In the genomic region with DNA sequence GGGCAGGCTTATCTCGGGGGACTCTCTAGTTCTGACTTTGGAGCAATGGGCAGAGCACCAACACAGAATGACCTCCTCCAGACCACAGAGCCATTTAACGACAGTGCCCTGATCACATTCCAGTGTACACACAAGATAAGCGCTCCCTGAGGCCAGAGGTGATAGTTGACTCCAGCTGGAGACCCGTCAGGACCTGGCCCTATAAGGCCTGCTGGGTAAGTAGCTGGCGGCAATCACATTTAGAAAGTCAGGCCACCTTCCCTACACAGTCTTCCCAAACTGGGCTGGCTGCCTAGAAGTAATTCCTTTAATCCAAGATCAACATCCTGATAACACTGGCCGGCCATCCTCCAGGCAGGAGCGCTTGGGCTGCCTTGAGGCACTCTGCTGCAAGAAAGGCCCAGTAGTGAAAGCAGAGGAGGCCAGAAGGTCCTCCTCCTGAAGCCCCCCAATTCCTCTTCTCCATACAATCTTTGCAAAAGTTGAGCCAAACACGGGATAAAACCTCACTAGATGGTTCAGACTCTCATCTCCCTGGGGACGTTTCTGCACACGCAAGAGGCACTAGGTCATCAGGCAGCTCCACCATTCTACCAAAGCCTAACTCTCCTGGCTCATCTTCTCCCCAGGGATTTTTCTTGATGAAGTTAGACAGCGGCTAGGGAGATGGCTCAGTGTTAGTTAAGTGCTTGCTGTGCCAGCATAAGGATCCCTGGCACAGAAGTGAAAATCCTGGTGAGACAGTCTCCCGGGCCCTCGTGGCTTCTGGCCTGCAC, we compare ENCODE assay signal across 10 mouse cellular contexts. TPM values are rescaled to one million over a fixed set of nuclear protein-coding genes. Genes with fewer than 3 reads are reported as not detected.
DNase-seq lines count a peak whose midpoint lies in the region; ATAC-seq and TF ChIP-seq lines count a peak whose summit lies in the region.
"Had no signal": no experiment of that assay in that cellular context is flagged by ENCODE, and none has a peak within 500 bp of the region (broad histone marks: within the 10 kb centered on the region; RNA-seq: fewer than 3 reads in every experiment).

No protein-coding gene starts in this region.

- TF ChIP-seq POLR2A in lung, adult 2 months (IDR thresholded peaks at IDR 0.05; ENCODE audit: borderline replicate concordance, extremely low read depth, low read depth, low read length) = no peak

- peak; percentile 58 for DNase-seq in lung, embryonic 14.5 days
- no peak for DNase-seq in lung, adult 2 months
- DNase-seq in heart, embryonic 10.5 days (ENCODE audit: low spot score) = no peak
- peak; percentile 71 for DNase-seq in kidney, postnatal 14 days
- peak; percentile 44 for DNase-seq in skeletal muscle tissue, adult 2 months (ENCODE audit: low read depth, low spot score)
- no peak for DNase-seq in right cerebral cortex, adult 2 months (ENCODE audit: low spot score in 2 of 2)
- DNase-seq in right cerebral cortex, postnatal 14 days = no peak

- H3K9ac ChIP-seq in lung, embryonic 14.5 days = no peak overlapping the region
- H3K9ac ChIP-seq: neural tube, embryonic 12.5 days had no signal

- H3K27me3 ChIP-seq in lung, embryonic 14.5 days (ENCODE audit: insufficient read depth, low read length) = no peaks in the 10 kb centered on the region
- H3K27me3 ChIP-seq in heart, embryonic 10.5 days (ENCODE audit: insufficient read depth, poor library complexity, severe bottlenecking) = no peaks in the 10 kb centered on the region
- H3K27me3 ChIP-seq: neural tube, embryonic 12.5 days had no signal

- H3K4me2 ChIP-seq in lung, embryonic 14.5 days = no peak overlapping the region
- H3K4me2 ChIP-seq: neural tube, embryonic 12.5 days had no signal

- ATAC-seq in lung, embryonic 14.5 days (ENCODE audit: insufficient read depth) = peak; percentile 71; the same call in 1 of the 2 replicates
- ATAC-seq in CD4-positive, CD25-positive, alpha-beta regulatory T cell, adult 4 months = no peak

- H3K36me3 ChIP-seq in lung, embryonic 14.5 days (ENCODE audit: insufficient read depth) = peaks cover 12% of the 10 kb centered on the region; the same call in 1 of the 2 replicates
- no peaks in the 10 kb centered on the region for H3K36me3 ChIP-seq in heart, embryonic 10.5 days
- H3K36me3 ChIP-seq: G1E; neural tube, embryonic 12.5 days had no signal

- peak overlapping the region; percentile 50; the same call in 1 of the 2 replicates for H3K27ac ChIP-seq in lung, embryonic 14.5 days (ENCODE audit: low read depth)
- H3K27ac ChIP-seq in heart, embryonic 10.5 days = peak overlapping the region; percentile 86
- H3K27ac ChIP-seq: neural tube, embryonic 12.5 days had no signal

- H3K4me3 ChIP-seq in lung, embryonic 14.5 days (ENCODE audit: low read depth, low read length) = no peak overlapping the region
- H3K4me3 ChIP-seq in lung, adult 2 months (replicated peaks; ENCODE audit: extremely low read depth, low read depth, low read length) = no peak overlapping the region
- H3K4me3 ChIP-seq in heart, embryonic 10.5 days = no peak overlapping the region
- H3K4me3 ChIP-seq: neural tube, embryonic 12.5 days had no signal

- peaks cover 16% of the 10 kb centered on the region for H3K4me1 ChIP-seq in lung, embryonic 14.5 days (ENCODE audit: insufficient read depth)
- peaks cover 27% of the 10 kb centered on the region for H3K4me1 ChIP-seq in lung, adult 2 months (ENCODE audit: control insufficient read depth, insufficient read depth, low read length)
- H3K4me1 ChIP-seq in heart, embryonic 10.5 days = peaks cover 49% of the 10 kb centered on the region
- H3K4me1 ChIP-seq: neural tube, embryonic 12.5 days had no signal

- no peaks in the 10 kb centered on the region for H3K9me3 ChIP-seq in lung, embryonic 14.5 days (ENCODE audit: low read depth, low read length)
- no peaks in the 10 kb centered on the region for H3K9me3 ChIP-seq in heart, embryonic 10.5 days
- H3K9me3 ChIP-seq: neural tube, embryonic 12.5 days had no signal

- WGBS in lung, embryonic 14.5 days = 42% methylated on average over 13 of the region's 13 CpGs
- 37% methylated on average over 13 of the region's 13 CpGs for WGBS in lung, adult 2 months
- WGBS in heart, embryonic 10.5 days = 35% methylated on average over 13 of the region's 13 CpGs

- TF ChIP-seq CTCF in lung, embryonic 14.5 days (IDR thresholded peaks at IDR 0.05; ENCODE audit: low read depth) = no peak
- TF ChIP-seq CTCF in lung, adult 2 months (IDR thresholded peaks at IDR 0.05; ENCODE audit: insufficient read depth, low read length) = no peak

RNA-seq across cellular contexts. Expression of gene Tbc1d2b, which starts 9.8 kb away (rescaled TPM):
- polyA plus RNA-seq in lung, embryonic 14.5 days (2014; fragmentation: Nextera tagmentation; extraction: Ambion mirVana) = 29.9 and 30.7 TPM in 2 replicates
- polyA plus RNA-seq in lung, adult 2 months (2012; rRNA removed) = 40.7 and 46.4 TPM in 2 replicates
- 7.2 and 8.0 TPM in 2 replicates for polyA plus RNA-seq in heart, embryonic 10.5 days (2016; fragmentation: Nextera tagmentation; extraction: Ambion mirVana)
- 10 to 100 TPM; 11.3 to 12.1 TPM for polyA plus RNA-seq in CD4-positive, CD25-positive, alpha-beta regulatory T cell, adult 4 months (2017; shearing (Covaris generic))

Comparison
In these comparisons a context has a peak if more than half of its experiments do, and no peak if none do; other contexts are left out.
1. DNase-seq: peak in lung, embryonic 14.5 days (single experiment), kidney, postnatal 14 days (single experiment) and skeletal muscle tissue, adult 2 months (single experiment); none in lung, adult 2 months (single experiment), heart, embryonic 10.5 days (single experiment), right cerebral cortex, adult 2 months (0 of 2) and right cerebral cortex, postnatal 14 days (single experiment).